Mouse (Mus musculus): ENCODE data around the gene Angptl7. TPM values are rescaled to one million over a fixed set of nuclear protein-coding genes. Genes with fewer than 3 reads are reported as not detected.
A peak's percentile ranks its signal among the peaks of the same experiment; 100 is the strongest.

Angptl7 gene
- polyA plus RNA-seq, 1 experiment from 2014 or later = 0.38 TPM

GRCm38 (mm10) chr4:148448853-148449245 is 51.4 kb downstream of the Angptl7 start:
- Histone ChIP-seq H3K27ac (ENCODE audit: low read length) (peak overlapping the region; percentile 64; the same call in 1 of the 2 replicates), H3K4me2 (replicated peaks; ENCODE audit: low read depth, low read length) (peak overlapping the region; percentile 83), H3K27me3 (replicated peaks; ENCODE audit: insufficient read depth, low read length) (no peaks in the 10 kb centered on the region), H3K9me3 (ENCODE audit: low read length) (no peaks in the 10 kb centered on the region), H3K4me1 (ENCODE audit: insufficient read depth, low read depth, low read length) (peaks cover 3% of the 10 kb centered on the region; the same call in 1 of the 2 replicates), H3K4me3 (ENCODE audit: low read depth, low read length) (peak overlapping the region; percentile 90), H3K36me3 (ENCODE audit: insufficient read depth, low read length) (peaks cover 4% of the 10 kb centered on the region), H3K9ac (replicated peaks; ENCODE audit: low read depth) (peak overlapping the region; percentile 84)
- TF ChIP-seq CTCF (IDR thresholded peaks at IDR 0.05) (no peak), EP300 (IDR thresholded peaks at IDR 0.05) (no peak)
- under 1% methylated on average over 13 of the region's 15 CpGs for WGBS
- DNase-seq (ENCODE audit: low spot score) = peak; percentile 35
- ATAC-seq = peak; percentile 6; the same call in 1 of the 2 replicates

DNA sequence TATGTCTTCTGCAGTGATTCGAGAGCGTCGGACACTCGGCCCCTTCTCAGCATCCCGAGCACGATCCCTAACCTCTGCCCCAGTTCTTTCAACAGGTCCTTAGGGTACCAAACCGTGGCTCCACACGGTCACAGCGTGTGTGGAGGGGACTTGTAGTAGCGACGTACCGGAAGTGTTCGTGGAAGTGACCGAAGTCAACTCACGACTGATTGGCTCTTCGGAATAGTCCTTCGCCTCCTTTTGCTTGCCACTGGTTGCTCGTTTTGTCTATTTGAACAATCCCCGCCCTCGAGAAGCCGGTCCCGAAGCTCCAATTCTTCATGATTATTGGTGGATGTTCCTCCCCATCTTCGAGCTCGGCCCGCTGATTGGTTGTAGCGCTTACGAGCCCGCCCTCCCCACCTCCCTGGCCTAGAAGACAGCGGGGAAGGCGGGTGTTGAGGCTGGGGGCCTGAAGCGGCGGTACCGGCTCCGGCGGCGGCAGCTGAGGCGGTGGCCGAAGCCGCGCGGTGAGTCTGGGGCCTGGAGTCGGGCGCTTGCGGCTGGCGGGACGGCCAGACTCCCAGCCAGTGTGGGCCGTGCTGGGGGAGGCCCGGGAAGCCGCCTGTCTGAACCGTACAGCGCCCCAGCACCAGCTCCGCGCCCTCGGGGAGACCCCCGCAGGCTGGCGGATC is 51.9 kb downstream of the Angptl7 start, which contains the start of gene Mtor:
Gene Mtor, plus strand, starts transcription at position 433 of the 674 bp plus-strand sequence.
- Histone ChIP-seq H3K27me3 (replicated peaks; ENCODE audit: insufficient read depth, low read length) (no peaks in the 10 kb centered on the region), H3K4me1 (ENCODE audit: insufficient read depth, low read depth, low read length) (peaks cover 8% of the 10 kb centered on the region; the same call in 1 of the 2 replicates), H3K9ac (replicated peaks; ENCODE audit: low read depth) (peak within 1 kb of the TSS; percentile 84), H3K36me3 (ENCODE audit: insufficient read depth, low read length) (no peaks in the 10 kb centered on the region; the same call in 1 of the 2 replicates), H3K4me2 (replicated peaks; ENCODE audit: low read depth, low read length) (peak within 1 kb of the TSS; percentile 83), H3K9me3 (ENCODE audit: low read length) (no peaks in the 10 kb centered on the region), H3K27ac (ENCODE audit: low read length) (peak within 1 kb of the TSS; percentile 64; the same call in 1 of the 2 replicates), H3K4me3 (ENCODE audit: low read depth, low read length) (peak within 1 kb of the TSS; percentile 90)
- DNase-seq (ENCODE audit: low spot score) = peak; percentile 100
- 1% methylated on average over 52 of the region's 56 CpGs for WGBS
- ATAC-seq = peak; percentile 97
- TF ChIP-seq CTCF (IDR thresholded peaks at IDR 0.05) (no peak), EP300 (IDR thresholded peaks at IDR 0.05) (no peak)

Other genes starting within 250 kb of the Angptl7 start
- gene Disp3, start 212.5 kb downstream of the Angptl7 start, polyA plus RNA-seq (2015; fragmentation: Nextera tagmentation; extraction: Ambion mirVana) = 0.02 and 0.12 TPM in 2 replicates
- 11.4 and 11.5 TPM in 2 replicates for gene Ubiad1, start 55.7 kb downstream of the Angptl7 start, polyA plus RNA-seq (2015; fragmentation: Nextera tagmentation; extraction: Ambion mirVana)
- 11.1 and 15.8 TPM in 2 replicates for gene Mtor, start 51.8 kb downstream of the Angptl7 start, polyA plus RNA-seq (2015; fragmentation: Nextera tagmentation; extraction: Ambion mirVana)
- gene Exosc10, start 58.0 kb upstream of the Angptl7 start, polyA plus RNA-seq (2015; fragmentation: Nextera tagmentation; extraction: Ambion mirVana) = 33.2 and 35.9 TPM in 2 replicates
- gene Srm, start 91.0 kb upstream of the Angptl7 start, polyA plus RNA-seq (2015; fragmentation: Nextera tagmentation; extraction: Ambion mirVana) = 45.8 and 46.6 TPM in 2 replicates
- gene Masp2, start 102.1 kb upstream of the Angptl7 start, polyA plus RNA-seq (2015; fragmentation: Nextera tagmentation; extraction: Ambion mirVana) = 0.13 TPM in 1 of 2 replicates, not detected in the other
- 124 and 157 TPM in 2 replicates for gene Tardbp, start 126.6 kb upstream of the Angptl7 start, polyA plus RNA-seq (2015; fragmentation: Nextera tagmentation; extraction: Ambion mirVana)
- gene Gm572, start 142.9 kb upstream of the Angptl7 start, polyA plus RNA-seq (2015; fragmentation: Nextera tagmentation; extraction: Ambion mirVana) = not detected in 2 replicates

Data from lung, postnatal 0 days (tissue).